Mouse (Mus musculus) limb, embryonic 14.5 days (tissue): ENCODE measurements at regions not wholly inside any gene's neighbourhood (a gene's known extent, or its start where the extent isn't known, plus 50 kb on each side); places are given as distances from the start of the nearest gene placed in this dataset.

Experiments
- ATAC-seq: fragments of 200-750 bp; cut with Nextera tagmentation; 2 replicates; pipeline ENCODE4 v1.8.0; 2017; ENCODE audit warnings: low read depth, moderate number of reproducible peaks, moderate TSS enrichment; ENCODE audit not compliant: low FRiP score
- DNase-seq: peaks from one replicate; pipeline ENCODE4 v3.0.0-alpha.2; 2015; ENCODE audit warnings: low spot score
- H3K27ac ChIP-seq: fragments of 300-500 bp; sonication (generic); replicated peaks from 2 replicates; pipeline ENCODE4 v1.5.1; 2014; ENCODE audit warnings: low read depth, mild to moderate bottlenecking, low read length, moderate library complexity, mixed read lengths
- H3K27me3 ChIP-seq: fragments of 300-500 bp; sonication (generic); 2 replicates; pipeline ENCODE4 v1.6.1; 2014; ENCODE audit warnings: low read length, mixed read lengths; ENCODE audit not compliant: control insufficient read depth, insufficient read depth
- H3K36me3 ChIP-seq: fragments of 300-500 bp; sonication (generic); 2 replicates; pipeline ENCODE4 v1.6.1; 2014; ENCODE audit warnings: mild to moderate bottlenecking, low read length, moderate library complexity, mixed read lengths; ENCODE audit not compliant: control insufficient read depth, insufficient read depth
- H3K4me1 ChIP-seq: fragments of 300-500 bp; sonication (generic); 2 replicates; pipeline ENCODE4 v1.6.1; 2014; ENCODE audit warnings: antibody characterized with exemption, low read length, mixed read lengths; ENCODE audit not compliant: control insufficient read depth, insufficient read depth
- H3K4me2 ChIP-seq: fragments of 300-500 bp; sonication (generic); replicated peaks from 2 replicates; pipeline ENCODE4 v1.6.1; 2014; ENCODE audit warnings: low read depth, mild to moderate bottlenecking, low read length, moderate library complexity; ENCODE audit not compliant: severe bottlenecking
- H3K4me3 ChIP-seq: fragments of 300-500 bp; sonication (generic); replicated peaks from 2 replicates; pipeline ENCODE4 v1.5.1; 2014; ENCODE audit warnings: low read length
- H3K9ac ChIP-seq: fragments of 300-500 bp; sonication (generic); 2 replicates; pipeline ENCODE4 v1.6.1; 2014; ENCODE audit warnings: mild to moderate bottlenecking, low read depth, low read length, moderate library complexity; ENCODE audit not compliant: severe bottlenecking
- H3K9me3 ChIP-seq: fragments of 300-500 bp; sonication (generic); 2 replicates; pipeline ENCODE4 v1.6.1; 2016; ENCODE audit warnings: low read length; ENCODE audit not compliant: control insufficient read depth
- POLR2A ChIP-seq: fragments of 200-500 bp; IDR thresholded peaks from 2 replicates; pipeline ENCODE4 v1.8.0; 2012; ENCODE audit warnings: inconsistent platforms, mild to moderate bottlenecking, moderate library complexity, borderline replicate concordance; ENCODE audit not compliant: insufficient read depth, insufficient read length; ENCODE audit errors: extremely low read depth
- WGBS: fragments of 180-500 bp; shearing (Covaris S2); extraction: QIAGEN DNeasy Blood & Tissue Kit; methylation state at CpG from one replicate; pipeline ENCODE4 v1.1.7; 2014; 5-methylcytosine and 5-hydroxymethylcytosine counted together

GRCm38 (mm10) chr8:127963625-127964024 is 394.8 kb upstream of the Nrp1 start:
- no peak overlapping the region for H3K4me2 ChIP-seq
- H3K4me3 ChIP-seq = no peak overlapping the region
- TF ChIP-seq POLR2A = no peak
- WGBS = 59% methylated on average over 6 of the region's 6 CpGs
- no peaks in the 10 kb centered on the region for H3K4me1 ChIP-seq
- no peaks in the 10 kb centered on the region for H3K36me3 ChIP-seq
- DNase-seq (peak; percentile 58), ATAC-seq (no peak; the same call in 1 of the 2 replicates)
- H3K9ac ChIP-seq = no peak overlapping the region
- H3K9me3 ChIP-seq = no peaks in the 10 kb centered on the region
- no peak overlapping the region for H3K27ac ChIP-seq
- H3K27me3 ChIP-seq = no peaks in the 10 kb centered on the region

- no peaks in the 10 kb centered on the region for H3K4me1 ChIP-seq
- no peak for TF ChIP-seq POLR2A
- no peak overlapping the region for H3K9ac ChIP-seq
- no peak overlapping the region for H3K4me3 ChIP-seq
- no peaks in the 10 kb centered on the region for H3K27me3 ChIP-seq
- no peak overlapping the region for H3K27ac ChIP-seq
- ATAC-seq = no peak
- DNase-seq = no peak
- H3K9me3 ChIP-seq = no peaks in the 10 kb centered on the region
- no peaks in the 10 kb centered on the region for H3K36me3 ChIP-seq
- H3K4me2 ChIP-seq = no peak overlapping the region
These were observed 393.6 kb upstream of the Nrp1 start for GRCm38 (mm10) chr8:127964801-127965200.

- Histone ChIP-seq H3K36me3 (no peaks in the 10 kb centered on the region), H3K9ac (no peak overlapping the region), H3K9me3 (no peaks in the 10 kb centered on the region), H3K4me3 (no peak overlapping the region), H3K4me2 (no peak overlapping the region), H3K27ac (no peak overlapping the region), H3K4me1 (no peaks in the 10 kb centered on the region), H3K27me3 (no peaks in the 10 kb centered on the region)
- no peak for TF ChIP-seq POLR2A
- DNase-seq (no peak), ATAC-seq (no peak)
- 76% methylated on average over 2 of the region's 2 CpGs for WGBS
These were observed 393.1 kb upstream of the Nrp1 start for GRCm38 (mm10) chr8:127965341-127965740.

GRCm38 (mm10) chr8:127968026-127968425 is 390.4 kb upstream of the Nrp1 start:
- no peak for DNase-seq
- WGBS = 89% methylated on average over 2 of the region's 2 CpGs
- ATAC-seq = no peak

GRCm38 (mm10) chr8:127973194-127973593 is 385.2 kb upstream of the Nrp1 start:
- Histone ChIP-seq H3K4me3 (no peak overlapping the region), H3K9ac (no peak overlapping the region), H3K4me2 (no peak overlapping the region), H3K4me1 (no peaks in the 10 kb centered on the region), H3K9me3 (no peaks in the 10 kb centered on the region), H3K36me3 (no peaks in the 10 kb centered on the region), H3K27me3 (no peaks in the 10 kb centered on the region), H3K27ac (no peak overlapping the region)
- 94% methylated on average over 2 of the region's 2 CpGs for WGBS
- ATAC-seq (no peak), DNase-seq (no peak)
- no peak for TF ChIP-seq POLR2A

More at GRCm38 (mm10) chr8:127968026-127968425, 390.4 kb upstream of the Nrp1 start:
- H3K4me3 ChIP-seq = no peak overlapping the region
- H3K27ac ChIP-seq = no peak overlapping the region
- H3K9ac ChIP-seq = no peak overlapping the region
- H3K4me2 ChIP-seq = no peak overlapping the region
- no peak for TF ChIP-seq POLR2A
- no peaks in the 10 kb centered on the region for H3K36me3 ChIP-seq
- no peaks in the 10 kb centered on the region for H3K9me3 ChIP-seq
- H3K27me3 ChIP-seq = no peaks in the 10 kb centered on the region
- H3K4me1 ChIP-seq = no peaks in the 10 kb centered on the region

- Histone ChIP-seq H3K27ac (no peak overlapping the region), H3K27me3 (no peaks in the 10 kb centered on the region), H3K9me3 (no peaks in the 10 kb centered on the region), H3K9ac (no peak overlapping the region), H3K4me3 (no peak overlapping the region), H3K4me1 (no peaks in the 10 kb centered on the region; the same call in 1 of the 2 replicates), H3K36me3 (no peaks in the 10 kb centered on the region), H3K4me2 (no peak overlapping the region)
- no peak for DNase-seq
- TF ChIP-seq POLR2A = no peak
- no peak for ATAC-seq
- WGBS = 55% methylated on average over 2 of the region's 2 CpGs
These were observed 380.7 kb upstream of the Nrp1 start for GRCm38 (mm10) chr8:127977746-127978145.
